20 mouse cellular contexts compared by ENCODE assay signal in the genomic region with DNA sequence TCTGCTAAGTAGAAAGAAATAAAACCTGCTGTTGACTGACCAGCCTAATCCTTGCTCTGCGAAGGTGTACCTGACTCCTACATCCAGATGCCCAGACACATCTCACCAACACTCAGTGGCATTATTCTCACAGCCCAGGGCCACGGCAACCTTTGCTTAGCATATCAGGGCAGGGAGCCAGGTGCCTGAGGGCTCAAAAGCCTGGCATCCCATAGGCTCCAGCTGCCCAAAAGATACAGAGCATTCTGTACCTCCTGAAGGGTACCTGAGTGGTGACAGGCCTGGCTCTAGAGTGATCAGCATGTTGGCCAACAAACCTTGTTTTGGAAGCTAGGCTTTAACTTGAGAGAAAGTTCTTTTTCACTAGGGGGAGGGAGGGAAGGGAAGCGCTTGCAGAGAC. TPM values are rescaled to one million over a fixed set of nuclear protein-coding genes. Genes with fewer than 3 reads are reported as not detected.
DNase-seq lines count a peak whose midpoint lies in the region; ATAC-seq and TF ChIP-seq lines count a peak whose summit lies in the region.
"Had no signal": no experiment of that assay in that cellular context is flagged by ENCODE, and none has a peak within 500 bp of the region (broad histone marks: within the 10 kb centered on the region; RNA-seq: fewer than 3 reads in every experiment).

No protein-coding gene starts in this region.

- peaks cover 13% of the 10 kb centered on the region; the same call in 1 of the 2 replicates for H3K4me1 ChIP-seq in lung, postnatal 0 days (ENCODE audit: insufficient read depth, low read depth, low read length)

- H3K27ac ChIP-seq in lung, postnatal 0 days (ENCODE audit: low read length): no peak overlapping the region
- H3K27ac ChIP-seq: embryonic facial prominence, embryonic 13.5 days; hindbrain, embryonic 15.5 days; limb, embryonic 13.5 days had no signal

- H3K4me3 ChIP-seq in lung, postnatal 0 days (ENCODE audit: low read depth, low read length): no peak overlapping the region
- H3K4me3 ChIP-seq: embryonic facial prominence, embryonic 13.5 days; hindbrain, embryonic 15.5 days; limb, embryonic 13.5 days had no signal

- no peak for ATAC-seq in cerebellum, adult (ENCODE audit: insufficient number of reproducible peaks, low FRiP score, low TSS enrichment)
- ATAC-seq in lung, postnatal 0 days: no peak; the same call in 1 of the 2 replicates
- ATAC-seq in granulocyte monocyte progenitor cell, adult 5-6 weeks (replicated peaks; ENCODE audit: poor library complexity, severe bottlenecking): no peak
- ATAC-seq: forebrain, embryonic 14.5 days; liver, postnatal 0 days had no signal

- TF ChIP-seq CTCF in lung, postnatal 0 days (IDR thresholded peaks at IDR 0.05): no peak

- TF ChIP-seq EP300 in lung, postnatal 0 days (IDR thresholded peaks at IDR 0.05): peak; percentile 70

- 73% methylated on average over 3 of the region's 3 CpGs for WGBS in lung, postnatal 0 days

- H3K4me2 ChIP-seq in lung, postnatal 0 days (replicated peaks; ENCODE audit: low read depth, low read length): no peak overlapping the region
- H3K4me2 ChIP-seq: embryonic facial prominence, embryonic 13.5 days; hindbrain, embryonic 15.5 days; limb, embryonic 13.5 days had no signal

- DNase-seq in cerebellum, adult 11 months: peak; percentile 64
- DNase-seq in lung, postnatal 0 days (ENCODE audit: low spot score): no peak
- no peak for DNase-seq in lung, adult 18-20 months
- DNase-seq in cerebellum, postnatal 25 days: peak; percentile 69 to 82
- peak; percentile 73 to 80 for DNase-seq in heart, postnatal 10 days
- no peak for DNase-seq in T-cell, adult 2 months (ENCODE audit: low spot score)
- DNase-seq: B cell, adult 2 months; kidney, adult 8-10 months; liver, postnatal 0 days; right cerebral cortex, postnatal 14 days; thymus, postnatal 25 days had no signal

- intact Hi-C loops in heart, postnatal 10 days (cut with DNase I): no loop called here

- H3K36me3 ChIP-seq in lung, postnatal 0 days (ENCODE audit: insufficient read depth, low read length): no peaks in the 10 kb centered on the region
- H3K36me3 ChIP-seq: embryonic facial prominence, embryonic 13.5 days; hindbrain, embryonic 15.5 days; limb, embryonic 13.5 days had no signal

- H3K9me3 ChIP-seq in lung, postnatal 0 days (ENCODE audit: low read length): no peaks in the 10 kb centered on the region
- H3K9me3 ChIP-seq: embryonic facial prominence, embryonic 13.5 days; hindbrain, embryonic 15.5 days; limb, embryonic 13.5 days had no signal

- H3K27me3 ChIP-seq in lung, postnatal 0 days (replicated peaks; ENCODE audit: insufficient read depth, low read length): peaks cover 17% of the 10 kb centered on the region
- H3K27me3 ChIP-seq: hindbrain, embryonic 15.5 days had no signal

- H3K9ac ChIP-seq in lung, postnatal 0 days (replicated peaks; ENCODE audit: low read depth): no peak overlapping the region
- H3K9ac ChIP-seq: embryonic facial prominence, embryonic 13.5 days; hindbrain, embryonic 15.5 days; limb, embryonic 13.5 days; liver, postnatal 0 days had no signal

RNA-seq across cellular contexts. Expression of a gene that starts 4.0 kb away (rescaled TPM):
- 4.8 and 4.9 TPM in 2 replicates for polyA plus RNA-seq in lung, postnatal 0 days (2015; fragmentation: Nextera tagmentation; extraction: Ambion mirVana)
- 10 to 100 TPM; 12.0 to 19.4 TPM for total RNA-seq in heart, postnatal 10 days (2021)
- total RNA-seq in granulocyte monocyte progenitor cell, adult 5-6 weeks (2014; fragmentation: Nextera tagmentation): not detected in 2 replicates
- total RNA-seq in granulocyte monocyte progenitor cell, adult 5-6 weeks (2017): not detected in 2 replicates
- total RNA-seq: monocyte, adult 5-6 weeks had no signal

RNA-seq across cellular contexts. Expression of a gene that starts 38.0 kb away (rescaled TPM):
- polyA plus RNA-seq in lung, postnatal 0 days (2015; fragmentation: Nextera tagmentation; extraction: Ambion mirVana): 0.18 and 0.38 TPM in 2 replicates
- total RNA-seq in heart, postnatal 10 days (2021): under 1 TPM in 1 of 2 experiments, not detected in 1; 0.32 TPM
- total RNA-seq in granulocyte monocyte progenitor cell, adult 5-6 weeks (2014; fragmentation: Nextera tagmentation): not detected in 2 replicates
- not detected in 2 replicates for total RNA-seq in granulocyte monocyte progenitor cell, adult 5-6 weeks (2017)
- total RNA-seq: ES-E14; monocyte, adult 5-6 weeks had no signal
- polyA plus RNA-seq: liver, postnatal 0 days had no signal

RNA-seq across cellular contexts. Expression of a gene that starts 49.3 kb away (rescaled TPM):
- polyA plus RNA-seq in lung, postnatal 0 days (2015; fragmentation: Nextera tagmentation; extraction: Ambion mirVana): 550 and 782 TPM in 2 replicates
- under 1 TPM; 0.53 to 0.55 TPM for total RNA-seq in heart, postnatal 10 days (2021)
- total RNA-seq in granulocyte monocyte progenitor cell, adult 5-6 weeks (2014; fragmentation: Nextera tagmentation): not detected in 2 replicates
- total RNA-seq in granulocyte monocyte progenitor cell, adult 5-6 weeks (2017): 4.7 and 6.3 TPM in 2 replicates

RNA-seq across cellular contexts. Expression of a gene that starts 58.5 kb away (rescaled TPM):
- polyA plus RNA-seq in lung, postnatal 0 days (2015; fragmentation: Nextera tagmentation; extraction: Ambion mirVana): not detected in 2 replicates
- total RNA-seq in heart, postnatal 10 days (2021): not detected
- total RNA-seq in granulocyte monocyte progenitor cell, adult 5-6 weeks (2014; fragmentation: Nextera tagmentation): not detected in 2 replicates
- total RNA-seq in granulocyte monocyte progenitor cell, adult 5-6 weeks (2017): not detected in 2 replicates
- total RNA-seq: layer of hippocampus, postnatal 14 days; monocyte, adult 5-6 weeks had no signal
- polyA plus RNA-seq: forebrain, embryonic 14.5 days; hindbrain, embryonic 15.5 days; liver, postnatal 0 days had no signal

Comparison
In these comparisons a context has a peak if more than half of its experiments do, and no peak if none do; other contexts are left out.
1. DNase-seq: peak in cerebellum, adult 11 months (single experiment), cerebellum, postnatal 25 days (2 of 2) and heart, postnatal 10 days (2 of 2); none in lung, postnatal 0 days (single experiment), lung, adult 18-20 months (0 of 2) and T-cell, adult 2 months (single experiment).
2. RNA of a gene that starts 4.0 kb away (total RNA-seq): 12.0 to 19.4 TPM in heart, postnatal 10 days; not detected in granulocyte monocyte progenitor cell, adult 5-6 weeks; every median in the first group is over 10 times any median in the second.